Mouse (Mus musculus): ENCODE measurements around the gene Grifin. TPM values are rescaled to one million over a fixed set of nuclear protein-coding genes. Genes with fewer than 3 reads are reported as not detected.

Grifin gene
- polyA plus RNA-seq, 1 experiment from 2014 or later, result not detected

GRCm38 (mm10) chr5:140526754-140527153 is 38.1 kb downstream of the Grifin start:
- peaks cover 13% of the 10 kb centered on the region for H3K9me3 ChIP-seq
- H3K4me3 ChIP-seq, result no peak overlapping the region
- no peak for DNase-seq (ENCODE audit: low spot score)
- 94% methylated on average over 2 of the region's 2 CpGs for WGBS
- no peaks in the 10 kb centered on the region for H3K27me3 ChIP-seq (replicated peaks; ENCODE audit: low read depth, poor library complexity, severe bottlenecking)
- H3K4me1 ChIP-seq, result no peaks in the 10 kb centered on the region
- H3K36me3 ChIP-seq (replicated peaks), result peaks cover 70% of the 10 kb centered on the region
- H3K27ac ChIP-seq (replicated peaks), result no peak overlapping the region

- H3K4me1 ChIP-seq, result peaks cover 17% of the 10 kb centered on the region; the same call in 1 of the 2 replicates
- no peak for DNase-seq (ENCODE audit: low spot score)
- no peak overlapping the region for H3K27ac ChIP-seq (replicated peaks)
- peaks cover 10% of the 10 kb centered on the region for H3K9me3 ChIP-seq
- 84% methylated on average over 1 of the region's 1 CpGs for WGBS
- no peaks in the 10 kb centered on the region for H3K27me3 ChIP-seq (replicated peaks; ENCODE audit: low read depth, poor library complexity, severe bottlenecking)
- H3K4me3 ChIP-seq, result no peak overlapping the region
- H3K36me3 ChIP-seq (replicated peaks), result peaks cover 53% of the 10 kb centered on the region
These were observed 43.7 kb downstream of the Grifin start for GRCm38 (mm10) chr5:140521196-140521595.

- no peaks in the 10 kb centered on the region for H3K27me3 ChIP-seq (replicated peaks; ENCODE audit: low read depth, poor library complexity, severe bottlenecking)
- no peak for DNase-seq (ENCODE audit: low spot score)
- 0 out of 2 replicates have a peak overlapping the region, but pooled peaks have one; percentile 48 for H3K27ac ChIP-seq (replicated peaks)
- 92% methylated on average over 4 of the region's 4 CpGs for WGBS
- no peaks in the 10 kb centered on the region for H3K9me3 ChIP-seq
- peaks cover 21% of the 10 kb centered on the region for H3K36me3 ChIP-seq (replicated peaks)
- peaks cover 41% of the 10 kb centered on the region for H3K4me1 ChIP-seq
- H3K4me3 ChIP-seq, result no peak overlapping the region
These were observed 47.0 kb downstream of the Grifin start for GRCm38 (mm10) chr5:140517921-140518230.

- H3K27ac ChIP-seq (replicated peaks), result peak overlapping the region; percentile 48; the same call in 1 of the 2 replicates
- no peak for DNase-seq (ENCODE audit: low spot score)
- 90% methylated on average over 21 of the region's 21 CpGs for WGBS
- no peak overlapping the region for H3K4me3 ChIP-seq
- H3K9me3 ChIP-seq, result no peaks in the 10 kb centered on the region
- peaks cover 20% of the 10 kb centered on the region for H3K36me3 ChIP-seq (replicated peaks)
- H3K27me3 ChIP-seq (replicated peaks; ENCODE audit: low read depth, poor library complexity, severe bottlenecking), result no peaks in the 10 kb centered on the region
- peaks cover 41% of the 10 kb centered on the region for H3K4me1 ChIP-seq
These were observed 47.5 kb downstream of the Grifin start for GRCm38 (mm10) chr5:140517159-140517920.

GRCm38 (mm10) chr5:140514799-140515486 is 49.9 kb downstream of the Grifin start:
- Histone ChIP-seq H3K9me3 (no peaks in the 10 kb centered on the region), H3K4me1 (peaks cover 47% of the 10 kb centered on the region), H3K4me3 (0 out of 2 replicates have a peak overlapping the region, but pooled peaks have one; percentile 13), H3K36me3 (replicated peaks) (peaks cover 19% of the 10 kb centered on the region), H3K27ac (replicated peaks) (peak overlapping the region; percentile 69), H3K27me3 (replicated peaks; ENCODE audit: low read depth, poor library complexity, severe bottlenecking) (no peaks in the 10 kb centered on the region)
- peak; percentile 50 for DNase-seq (ENCODE audit: low spot score)
- WGBS, result 49% methylated on average over 7 of the region's 7 CpGs

GRCm38 (mm10) chr5:140513921-140514320 is 51.0 kb downstream of the Grifin start:
- Histone ChIP-seq H3K4me1 (peaks cover 57% of the 10 kb centered on the region), H3K4me3 (no peak overlapping the region), H3K27me3 (replicated peaks; ENCODE audit: low read depth, poor library complexity, severe bottlenecking) (no peaks in the 10 kb centered on the region), H3K27ac (replicated peaks) (no peak overlapping the region), H3K36me3 (replicated peaks) (peaks cover 16% of the 10 kb centered on the region), H3K9me3 (no peaks in the 10 kb centered on the region)
- no peak for DNase-seq (ENCODE audit: low spot score)
- WGBS, result 75% methylated on average over 8 of the region's 8 CpGs

Other genes with a start within 250 kb of the Grifin start
- 63.5 and 63.9 TPM in 2 replicates for gene Mad1l1, start 243.5 kb downstream of the Grifin start, polyA plus RNA-seq (2016; fragmentation: Nextera tagmentation; extraction: Ambion mirVana)
- 52.8 and 55.9 TPM in 2 replicates for gene Nudt1, start 243.4 kb downstream of the Grifin start, polyA plus RNA-seq (2016; fragmentation: Nextera tagmentation; extraction: Ambion mirVana)
- gene Mrm2, start 233.2 kb downstream of the Grifin start, polyA plus RNA-seq (2016; fragmentation: Nextera tagmentation; extraction: Ambion mirVana), result 22.1 and 25.1 TPM in 2 replicates
- gene Snx8, start 175.8 kb downstream of the Grifin start, polyA plus RNA-seq (2016; fragmentation: Nextera tagmentation; extraction: Ambion mirVana), result 26.3 and 27.7 TPM in 2 replicates
- gene Eif3b, start 145.7 kb downstream of the Grifin start, polyA plus RNA-seq (2016; fragmentation: Nextera tagmentation; extraction: Ambion mirVana), result 167 and 183 TPM in 2 replicates
- gene Gm4869, start 119.4 kb downstream of the Grifin start, polyA plus RNA-seq (2016; fragmentation: Nextera tagmentation; extraction: Ambion mirVana), result not detected in 2 replicates
- gene Chst12, start 59.5 kb downstream of the Grifin start, polyA plus RNA-seq (2016; fragmentation: Nextera tagmentation; extraction: Ambion mirVana), result 15.7 and 16.8 TPM in 2 replicates
- 11.7 and 14.9 TPM in 2 replicates for gene Lfng, start 42.2 kb upstream of the Grifin start, polyA plus RNA-seq (2016; fragmentation: Nextera tagmentation; extraction: Ambion mirVana)
- 33.4 and 35.5 TPM in 2 replicates for gene Ttyh3, start 84.0 kb upstream of the Grifin start, polyA plus RNA-seq (2016; fragmentation: Nextera tagmentation; extraction: Ambion mirVana)
- gene Iqce, start 137.3 kb upstream of the Grifin start, polyA plus RNA-seq (2016; fragmentation: Nextera tagmentation; extraction: Ambion mirVana), result 27.4 and 28.2 TPM in 2 replicates
- gene Brat1, start 139.9 kb upstream of the Grifin start, polyA plus RNA-seq (2016; fragmentation: Nextera tagmentation; extraction: Ambion mirVana), result 22.8 and 24.9 TPM in 2 replicates
- gene Amz1, start 159.1 kb upstream of the Grifin start, polyA plus RNA-seq (2016; fragmentation: Nextera tagmentation; extraction: Ambion mirVana), result 0.79 and 0.82 TPM in 2 replicates

Measured in embryonic facial prominence, embryonic 10.5 days (tissue).